Mouse (Mus musculus) ovary, adult 18-20 months (tissue): ENCODE measurements around the gene Stard3nl.
"Not testable (repeated sequence)": the region's sequence is repeated elsewhere in the genome, so short reads cannot be mapped to it uniquely, and the experiment has no call there.

Source experiments
- DNase-seq: peaks from one replicate; pipeline ENCODE4 v3.0.0; 2022; ENCODE audit warnings: low spot score, mixed read lengths

Stard3nl gene

GRCm38 (mm10) chr13:19381112-19381828 is 14.3 kb downstream of the Stard3nl start:
- DNase-seq = no peak

- no peak for DNase-seq
Observed at GRCm38 (mm10) chr13:19379313-19379712, 16.3 kb downstream of the Stard3nl start.

GRCm38 (mm10) chr13:19372133-19372729 is 23.4 kb downstream of the Stard3nl start:
- no peak for DNase-seq

GRCm38 (mm10) chr13:19368817-19369216 is 26.8 kb downstream of the Stard3nl start:
- DNase-seq = no peak

GRCm38 (mm10) chr13:19367536-19367935 is 28.1 kb downstream of the Stard3nl start:
- no peak for DNase-seq

GRCm38 (mm10) chr13:19366866-19367265 is 28.7 kb downstream of the Stard3nl start:
- DNase-seq = no peak

GRCm38 (mm10) chr13:19365596-19365995 is 30.0 kb downstream of the Stard3nl start:
- DNase-seq = no peak

GRCm38 (mm10) chr13:19364245-19364772 is 31.3 kb downstream of the Stard3nl start:
- no peak for DNase-seq

- no peak for DNase-seq
Observed at GRCm38 (mm10) chr13:19362358-19362757, 33.2 kb downstream of the Stard3nl start.

GRCm38 (mm10) chr13:19358027-19358426 is 37.6 kb downstream of the Stard3nl start:
- DNase-seq = no peak

GRCm38 (mm10) chr13:19357301-19357700 is 38.3 kb downstream of the Stard3nl start:
- no peak for DNase-seq

GRCm38 (mm10) chr13:19356720-19357119 is 38.9 kb downstream of the Stard3nl start:
- no peak for DNase-seq

- no peak for DNase-seq
Observed at GRCm38 (mm10) chr13:19356120-19356519, 39.5 kb downstream of the Stard3nl start.

GRCm38 (mm10) chr13:19352795-19353194 is 42.8 kb downstream of the Stard3nl start:
- no peak for DNase-seq

- DNase-seq = not testable (repeated sequence)
Observed at GRCm38 (mm10) chr13:19340356-19340755, 55.2 kb downstream of the Stard3nl start.

GRCm38 (mm10) chr13:19336310-19336709 is 59.3 kb downstream of the Stard3nl start:
- not testable (repeated sequence) for DNase-seq
